In the genomic region with DNA sequence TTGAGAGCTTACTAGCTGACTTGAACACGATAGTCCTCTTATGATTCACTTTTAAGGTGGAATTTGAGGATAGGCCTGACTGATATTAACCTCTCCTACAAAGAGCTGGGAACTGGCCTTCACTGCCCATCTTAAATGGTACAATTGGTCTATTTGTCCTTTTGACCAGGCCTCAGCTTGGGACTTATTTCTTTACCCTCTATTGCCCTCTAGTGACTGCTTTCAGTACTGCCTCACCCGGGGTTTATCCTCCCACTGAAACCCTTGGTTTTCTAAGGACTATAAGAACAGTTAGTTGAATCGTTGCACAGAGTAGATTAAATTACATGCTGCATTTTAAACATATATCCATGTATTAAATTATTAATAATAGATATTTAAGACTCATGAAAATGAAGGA, we compare ENCODE assay signal across 8 mouse cellular contexts. TPM values are rescaled to one million over a fixed set of nuclear protein-coding genes. Genes with fewer than 3 reads are reported as not detected.
DNase-seq lines count a peak whose midpoint lies in the region; ATAC-seq and TF ChIP-seq lines count a peak whose summit lies in the region.

No protein-coding gene starts in this region.

- peak; percentile 41; the same call in 1 of the 2 replicates for ATAC-seq in midbrain, postnatal 0 days (ENCODE audit: low FRiP score)
- peak; percentile 51; the same call in 1 of the 2 replicates for ATAC-seq in stomach, postnatal 0 days (ENCODE audit: low FRiP score, low TSS enrichment)

- H3K36me3 ChIP-seq in midbrain, postnatal 0 days (ENCODE audit: insufficient read depth, low read length), result no peaks in the 10 kb centered on the region
- H3K36me3 ChIP-seq in stomach, postnatal 0 days (ENCODE audit: control insufficient read depth, insufficient read depth, low read length), result no peaks in the 10 kb centered on the region

- H3K27ac ChIP-seq in midbrain, postnatal 0 days (ENCODE audit: low read depth, low read length), result no peak overlapping the region
- H3K27ac ChIP-seq in stomach, postnatal 0 days (replicated peaks), result no peak overlapping the region

- H3K27me3 ChIP-seq in midbrain, postnatal 0 days (ENCODE audit: insufficient read depth, low read length), result no peaks in the 10 kb centered on the region
- no peaks in the 10 kb centered on the region for H3K27me3 ChIP-seq in stomach, postnatal 0 days (ENCODE audit: control insufficient read depth, insufficient read depth, low read length)

- no peaks in the 10 kb centered on the region for H3K4me1 ChIP-seq in midbrain, postnatal 0 days (ENCODE audit: insufficient read depth, low read length)
- H3K4me1 ChIP-seq in stomach, postnatal 0 days (replicated peaks; ENCODE audit: control insufficient read depth, insufficient read depth), result no peaks in the 10 kb centered on the region

- H3K9me3 ChIP-seq in midbrain, postnatal 0 days (ENCODE audit: low read length), result no peaks in the 10 kb centered on the region
- no peaks in the 10 kb centered on the region for H3K9me3 ChIP-seq in stomach, postnatal 0 days (ENCODE audit: control insufficient read depth, low read length)

- WGBS in midbrain, postnatal 0 days, result 26% methylated on average over 3 of the region's 3 CpGs
- WGBS in stomach, postnatal 0 days, result 28% methylated on average over 3 of the region's 3 CpGs

- H3K9ac ChIP-seq in midbrain, postnatal 0 days (replicated peaks; ENCODE audit: low read length, poor library complexity, severe bottlenecking), result no peak overlapping the region
- H3K9ac ChIP-seq in stomach, postnatal 0 days (ENCODE audit: low read length), result no peak overlapping the region

- no peak overlapping the region for H3K4me3 ChIP-seq in midbrain, postnatal 0 days (ENCODE audit: low read depth, low read length)
- H3K4me3 ChIP-seq in stomach, postnatal 0 days (ENCODE audit: low read depth, low read length), result no peak overlapping the region

- no peak overlapping the region for H3K4me2 ChIP-seq in midbrain, postnatal 0 days (ENCODE audit: low read depth, low read length, poor library complexity, severe bottlenecking)
- no peak overlapping the region for H3K4me2 ChIP-seq in stomach, postnatal 0 days (replicated peaks; ENCODE audit: low read depth)

- intact Hi-C loops in gastrocnemius, postnatal 14 days (cut with DNase I; ENCODE audit: low total_unique reads), result loop anchor here (10.0 kb wide), 1 partner anchor 388 kb away; no protein-coding TSS in a partner anchor
- intact Hi-C loops in left cerebral cortex, postnatal 36 days (cut with DNase I), result loop anchor here (2.0 to 5.0 kb wide), 3 partner anchors 36 to 551 kb away; no protein-coding TSS in a partner anchor

- no peak for TF ChIP-seq EP300 in stomach, postnatal 0 days (optimal IDR thresholded peaks at IDR 0.05)

- peak; percentile 80 for TF ChIP-seq CTCF in midbrain, postnatal 0 days (IDR thresholded peaks at IDR 0.05)
- peak; percentile 93 for TF ChIP-seq CTCF in stomach, postnatal 0 days (IDR thresholded peaks at IDR 0.05; ENCODE audit: low read depth)

- peak; percentile 50 for DNase-seq in ovary, postnatal 10 days (ENCODE audit: low spot score)
- no peak for DNase-seq in ovary, adult 18-20 months (ENCODE audit: low spot score)
- peak; percentile 50 to 80 for DNase-seq in cerebellum, postnatal 4 days (ENCODE audit: low spot score in 2 of 2)
- peak; percentile 54 for DNase-seq in gastrocnemius, postnatal 14 days
- DNase-seq in kidney, adult 18-20 months, result peak; percentile 73
- DNase-seq in left cerebral cortex, postnatal 36 days (ENCODE audit: low spot score in 2 of 2), result peak; percentile 50 to 51
- DNase-seq in midbrain, postnatal 0 days (ENCODE audit: low spot score), result peak; percentile 77
- DNase-seq in stomach, postnatal 0 days (ENCODE audit: low spot score), result peak; percentile 59

RNA-seq across cellular contexts. Expression of gene Arsj, which starts 39.4 kb away (rescaled TPM):
- 1 to 10 TPM in 1 of 2 experiments, under 1 TPM in 1; 0.82 to 1.3 TPM for total RNA-seq in gastrocnemius, postnatal 14 days (2021)
- total RNA-seq in left cerebral cortex, postnatal 36 days (2021), result 1 to 10 TPM; 2.0 to 3.2 TPM
- 0.90 and 1.2 TPM in 2 replicates for total RNA-seq in midbrain, postnatal 0 days (2014; rRNA removed)
- 0.47 and 0.71 TPM in 2 replicates for polyA plus RNA-seq in midbrain, postnatal 0 days (2015; fragmentation: Nextera tagmentation; extraction: Ambion mirVana)
- polyA plus RNA-seq in stomach, postnatal 0 days (2015; fragmentation: Nextera tagmentation; extraction: Ambion mirVana), result 1.5 TPM in 2 replicates
